Mouse (Mus musculus): ENCODE data around the gene Phlpp1. TPM values are rescaled to one million over a fixed set of nuclear protein-coding genes. Genes with fewer than 3 reads are reported as not detected.

Gene Phlpp1
- total and polyA plus RNA-seq, 3 experiments, result 5.0 to 9.4 TPM; not detected in 1

- no peaks in the 10 kb centered on the region for H3K9me3 ChIP-seq (replicated peaks; ENCODE audit: insufficient read depth, low read length)
- no peaks in the 10 kb centered on the region for H3K79me2 ChIP-seq (ENCODE audit: control insufficient read depth, insufficient read depth, low read length, poor library complexity)
- DNase-seq (ENCODE audit: low read depth, low spot score), result no peak
- no peaks in the 10 kb centered on the region for H3K36me3 ChIP-seq (ENCODE audit: control insufficient read depth in 1 of 2, insufficient read depth in 2 of 2, low read length in 2 of 2)
- no peak overlapping the region for H3K4me3 ChIP-seq (ENCODE audit: control insufficient read depth in 1 of 2, insufficient read depth in 1 of 2, low read depth in 2 of 2, low read length in 2 of 2)
- no peak overlapping the region for H3K27ac ChIP-seq (ENCODE audit: control insufficient read depth, low read depth, low read length)
- peaks cover 0 to 2% of the 10 kb centered on the region in 2 experiments; a peak in 2 of 4 replicates for H3K27me3 ChIP-seq (ENCODE audit: control insufficient read depth in 1 of 2, insufficient read depth in 2 of 2, low read length in 2 of 2)
- no peak overlapping the region for H3K9ac ChIP-seq (ENCODE audit: control insufficient read depth, low read depth, low read length, poor library complexity, severe bottlenecking)
- H3K4me1 ChIP-seq (ENCODE audit: control insufficient read depth in 1 of 2, insufficient read depth in 2 of 2, low read length in 2 of 2), result no peaks in the 10 kb centered on the region
- TF ChIP-seq NRF1 (IDR thresholded peaks at IDR 0.05; ENCODE audit: insufficient read depth, low read depth, low read length, poor library complexity, severe bottlenecking), result no peak
- no peak for TF ChIP-seq ETS1 (IDR thresholded peaks at IDR 0.05; ENCODE audit: low read depth, low read length)
- no peak for TF ChIP-seq ZNF384 (IDR thresholded peaks at IDR 0.05; ENCODE audit: low read depth, low read length)
- no peak for TF ChIP-seq HCFC1 (IDR thresholded peaks at IDR 0.05; ENCODE audit: low read depth, low read length)
- no peak for TF ChIP-seq BHLHE40 (IDR thresholded peaks at IDR 0.05; ENCODE audit: borderline replicate concordance, low read depth, low read length)
- no peak for TF ChIP-seq CHD1 (IDR thresholded peaks at IDR 0.05; ENCODE audit: low read depth, low read length)
Observed at GRCm38 (mm10) chr1:106373656-106374055, 202.1 kb downstream of the Phlpp1 start.

- no peak for DNase-seq (ENCODE audit: low read depth, low spot score)
Observed at GRCm38 (mm10) chr1:106374274-106374673, 202.7 kb downstream of the Phlpp1 start.

GRCm38 (mm10) chr1:106374971-106375370 lies 203.4 kb downstream of the Phlpp1 start:
- DNase-seq (ENCODE audit: low read depth, low spot score), result no peak
- no peaks in the 10 kb centered on the region for H3K9me3 ChIP-seq (replicated peaks; ENCODE audit: insufficient read depth, low read length)
- H3K4me3 ChIP-seq (ENCODE audit: control insufficient read depth in 1 of 2, insufficient read depth in 1 of 2, low read depth in 2 of 2, low read length in 2 of 2), result no peak overlapping the region
- no peak for TF ChIP-seq ELF1 (IDR thresholded peaks at IDR 0.05; ENCODE audit: low read depth, low read length)
- TF ChIP-seq TBP (IDR thresholded peaks at IDR 0.05; ENCODE audit: low read depth, low read length), result no peak
- no peak for TF ChIP-seq MAX (IDR thresholded peaks at IDR 0.05; ENCODE audit: low read length)
- H3K9ac ChIP-seq (ENCODE audit: control insufficient read depth, low read depth, low read length, poor library complexity, severe bottlenecking), result no peak overlapping the region
- 0 out of 4 replicates have a peak, but pooled peaks cover 0 to 1% of the 10 kb centered on the region in 2 experiments for H3K4me1 ChIP-seq (ENCODE audit: control insufficient read depth in 1 of 2, insufficient read depth in 2 of 2, low read length in 2 of 2)
- 0 out of 4 replicates have a peak, but pooled peaks cover 0 to 1% of the 10 kb centered on the region in 2 experiments for H3K36me3 ChIP-seq (ENCODE audit: control insufficient read depth in 1 of 2, insufficient read depth in 2 of 2, low read length in 2 of 2)
- no peak overlapping the region for H3K27ac ChIP-seq (ENCODE audit: control insufficient read depth, low read depth, low read length)
- peaks cover 0 to 1% of the 10 kb centered on the region in 2 experiments; a peak in 2 of 4 replicates for H3K27me3 ChIP-seq (ENCODE audit: control insufficient read depth in 1 of 2, insufficient read depth in 2 of 2, low read length in 2 of 2)
- no peaks in the 10 kb centered on the region for H3K79me2 ChIP-seq (ENCODE audit: control insufficient read depth, insufficient read depth, low read length, poor library complexity)

More at GRCm38 (mm10) chr1:106374274-106374673, 202.7 kb downstream of the Phlpp1 start:
- Histone ChIP-seq H3K36me3 (ENCODE audit: control insufficient read depth in 1 of 2, insufficient read depth in 2 of 2, low read length in 2 of 2) (no peaks in the 10 kb centered on the region), H3K4me1 (ENCODE audit: control insufficient read depth in 1 of 2, insufficient read depth in 2 of 2, low read length in 2 of 2) (no peaks in the 10 kb centered on the region), H3K4me3 (ENCODE audit: control insufficient read depth in 1 of 2, insufficient read depth in 1 of 2, low read depth in 2 of 2, low read length in 2 of 2) (no peak overlapping the region), H3K9ac (ENCODE audit: control insufficient read depth, low read depth, low read length, poor library complexity, severe bottlenecking) (no peak overlapping the region), H3K27ac (ENCODE audit: control insufficient read depth, low read depth, low read length) (no peak overlapping the region), H3K27me3 (ENCODE audit: control insufficient read depth in 1 of 2, insufficient read depth in 2 of 2, low read length in 2 of 2) (peaks cover 0 to 2% of the 10 kb centered on the region in 2 experiments; a peak in 2 of 4 replicates), H3K9me3 (replicated peaks; ENCODE audit: insufficient read depth, low read length) (no peaks in the 10 kb centered on the region), H3K79me2 (ENCODE audit: control insufficient read depth, insufficient read depth, low read length, poor library complexity) (no peaks in the 10 kb centered on the region)
- no peak for TF ChIP-seq CHD2 (IDR thresholded peaks at IDR 0.05; ENCODE audit: low read length)
- TF ChIP-seq USF2 (IDR thresholded peaks at IDR 0.05; ENCODE audit: borderline replicate concordance in 1 of 2, insufficient read depth in 1 of 2, low read depth in 1 of 2, low read length in 2 of 2), result no peak
- no peak for TF ChIP-seq ZMIZ1 (IDR thresholded peaks at IDR 0.05; ENCODE audit: low read depth, low read length)
- no peak for TF ChIP-seq TAL1 (IDR thresholded peaks at IDR 0.05; ENCODE audit: low read length)
- TF ChIP-seq ZC3H11A (IDR thresholded peaks at IDR 0.05; ENCODE audit: low read depth, low read length), result no peak
- no peak for TF ChIP-seq CTCF (IDR thresholded peaks at IDR 0.05 in 2 of 3, conservative IDR thresholded peaks at IDR 0.05 in 1 of 3; ENCODE audit: control insufficient read depth in 1 of 3, insufficient read depth in 1 of 3, low read depth in 2 of 3, low read length in 3 of 3, poor library complexity in 1 of 3, severe bottlenecking in 1 of 3)
- no peak for TF ChIP-seq SIN3A (IDR thresholded peaks at IDR 0.05; ENCODE audit: low read length)
- TF ChIP-seq KAT2A (conservative IDR thresholded peaks at IDR 0.05; ENCODE audit: low read depth, low read length), result no peak
- TF ChIP-seq POLR2A (IDR thresholded peaks at IDR 0.05; ENCODE audit: control insufficient read depth in 1 of 2, insufficient read depth in 1 of 2, low read depth in 1 of 2, low read length in 2 of 2, poor library complexity in 1 of 2), result no peak
- no peak for TF ChIP-seq POLR2AphosphoS5 (IDR thresholded peaks at IDR 0.05; ENCODE audit: borderline replicate concordance, low read depth, low read length)
- no peak for TF ChIP-seq TBP (IDR thresholded peaks at IDR 0.05; ENCODE audit: low read depth, low read length)
- no peak for TF ChIP-seq MXI1 (IDR thresholded peaks at IDR 0.05; ENCODE audit: low read depth, low read length)
- no peak for TF ChIP-seq ZKSCAN1 (IDR thresholded peaks at IDR 0.05; ENCODE audit: low read depth, low read length)
- no peak for TF ChIP-seq MYC (IDR thresholded peaks at IDR 0.05; ENCODE audit: low read depth, low read length)
- no peak for TF ChIP-seq GATA1 (IDR thresholded peaks at IDR 0.05; ENCODE audit: low read depth, low read length)
- TF ChIP-seq MAX (IDR thresholded peaks at IDR 0.05; ENCODE audit: low read length), result no peak

All from MEL (cell line).